Mouse (Mus musculus) brain, adult 2 months (tissue): Measurements from ENCODE around the gene B3gat1.

Source experiments
- DNase-seq: peaks from one replicate; pipeline ENCODE4 v3.0.0; 2011; ENCODE audit warnings: low read depth, low spot score

B3gat1 gene

GRCm38 (mm10) chr9:26733206-26733891, at the start of gene B3gat1:
Gene B3gat1 (plus strand): TSS chr9:26733728.
- peak; percentile 66 for DNase-seq

GRCm38 (mm10) chr9:26689171-26689570, 44.4 kb upstream of the B3gat1 start:
- DNase-seq: no peak

GRCm38 (mm10) chr9:26689956-26690698, 43.4 kb upstream of the B3gat1 start:
- DNase-seq: peak; percentile 64

GRCm38 (mm10) chr9:26692641-26693040, 40.9 kb upstream of the B3gat1 start:
- DNase-seq: peak; percentile 81

- peak; percentile 24 for DNase-seq
Measured at GRCm38 (mm10) chr9:26694656-26695055, 38.9 kb upstream of the B3gat1 start.

- peak; percentile 82 for DNase-seq
Measured at GRCm38 (mm10) chr9:26695178-26695577, 38.4 kb upstream of the B3gat1 start.

GRCm38 (mm10) chr9:26698286-26698685, 35.2 kb upstream of the B3gat1 start:
- no peak for DNase-seq

- DNase-seq: peak; percentile 85
Measured at GRCm38 (mm10) chr9:26700329-26700728, 33.2 kb upstream of the B3gat1 start.

GRCm38 (mm10) chr9:26718388-26718787, 15.1 kb upstream of the B3gat1 start:
- no peak for DNase-seq

GRCm38 (mm10) chr9:26721771-26722170, 11.8 kb upstream of the B3gat1 start:
- peak; percentile 74 for DNase-seq

- no peak for DNase-seq
Measured at GRCm38 (mm10) chr9:26725709-26726108, 7.8 kb upstream of the B3gat1 start.

GRCm38 (mm10) chr9:26727445-26727844, 6.1 kb upstream of the B3gat1 start:
- no peak for DNase-seq

- DNase-seq: peak; percentile 86
Measured at GRCm38 (mm10) chr9:26728556-26728955, 5.0 kb upstream of the B3gat1 start.

- DNase-seq: peak; percentile 46
Measured at GRCm38 (mm10) chr9:26733986-26734385, 458 bp downstream of the B3gat1 start.

- peak; percentile 71 for DNase-seq
Measured at GRCm38 (mm10) chr9:26737116-26737515, 3.6 kb downstream of the B3gat1 start.

- peak; percentile 85 for DNase-seq
Measured at GRCm38 (mm10) chr9:26742817-26743216, 9.3 kb downstream of the B3gat1 start.

GRCm38 (mm10) chr9:26747121-26747520, 13.6 kb downstream of the B3gat1 start:
- no peak for DNase-seq

GRCm38 (mm10) chr9:26748893-26749292, 15.4 kb downstream of the B3gat1 start:
- DNase-seq: no peak

- peak; percentile 89 for DNase-seq
Measured at GRCm38 (mm10) chr9:26760081-26760480, 26.6 kb downstream of the B3gat1 start.

GRCm38 (mm10) chr9:26760576-26760975, 27.0 kb downstream of the B3gat1 start:
- no peak for DNase-seq

- DNase-seq: peak; percentile 57
Measured at GRCm38 (mm10) chr9:26762477-26762876, 28.9 kb downstream of the B3gat1 start.

- no peak for DNase-seq
Measured at GRCm38 (mm10) chr9:26768181-26768580, 34.7 kb downstream of the B3gat1 start.

- no peak for DNase-seq
Measured at GRCm38 (mm10) chr9:26775700-26776099, 42.2 kb downstream of the B3gat1 start.
